Mouse (Mus musculus): ENCODE data around the gene Ier2. TPM values are rescaled to one million over a fixed set of nuclear protein-coding genes. Genes with fewer than 3 reads are reported as not detected.
"Not testable (repeated sequence)": the region's sequence is repeated elsewhere in the genome, so short reads cannot be mapped to it uniquely, and the experiment has no call there.

The Ier2 gene
- polyA plus RNA-seq, 1 experiment from 2014 or later = 16.9 TPM

DNA sequence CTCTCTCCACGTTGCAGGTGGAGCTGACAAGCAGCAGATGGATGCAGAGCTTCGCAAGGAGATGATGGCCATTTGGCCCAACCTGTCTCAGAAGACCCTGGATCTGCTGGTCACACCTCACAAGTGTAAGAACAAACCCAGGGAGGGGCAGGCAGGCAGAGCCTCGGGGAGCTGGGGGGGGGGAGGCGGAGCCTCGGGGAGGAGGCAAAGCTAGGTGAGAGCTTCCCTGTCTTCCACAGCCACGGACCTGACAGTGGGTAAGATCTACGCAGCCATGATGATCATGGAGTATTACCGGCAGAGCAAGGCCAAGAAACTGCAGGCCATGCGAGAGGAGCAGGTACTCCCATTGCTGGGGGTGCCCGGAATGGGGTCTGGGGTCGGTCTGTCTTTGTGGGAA, 33.1 kb downstream of the Ier2 start:
- WGBS = 85% methylated on average over 11 of the region's 11 CpGs
- peaks cover 3% of the 10 kb centered on the region; the same call in 1 of the 2 replicates for H3K4me1 ChIP-seq
- no peak overlapping the region for H3K27ac ChIP-seq
- no peak overlapping the region for H3K4me2 ChIP-seq
- H3K27me3 ChIP-seq (replicated peaks) = no peaks in the 10 kb centered on the region
- H3K9me3 ChIP-seq = no peaks in the 10 kb centered on the region
- H3K9ac ChIP-seq = no peak overlapping the region
- H3K4me3 ChIP-seq = no peak overlapping the region
- H3K36me3 ChIP-seq (replicated peaks) = peaks cover 6% of the 10 kb centered on the region; the same call in 1 of the 2 replicates
- no peak for ATAC-seq (replicated peaks)

DNA sequence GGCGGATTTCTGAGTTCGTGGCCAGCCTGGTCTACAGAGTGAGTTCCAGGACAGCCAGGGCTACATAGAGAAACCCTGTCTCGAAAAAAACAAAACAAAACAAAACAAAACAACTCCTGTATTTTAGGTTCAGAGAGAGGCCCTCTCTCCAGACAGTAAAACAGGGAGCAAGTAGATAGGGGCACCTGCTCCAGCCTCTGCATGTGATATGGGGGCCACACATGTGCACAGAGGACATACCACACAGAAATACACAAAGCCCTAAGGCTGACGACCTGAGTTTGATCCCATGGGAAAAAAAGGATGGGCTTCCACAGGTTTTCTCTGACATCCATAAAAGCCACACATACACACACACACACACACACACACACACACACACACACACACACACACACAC, 39.2 kb downstream of the Ier2 start:
- not testable (repeated sequence) for ATAC-seq (replicated peaks); H3K4me1 ChIP-seq; H3K27ac ChIP-seq; H3K9ac ChIP-seq; H3K4me3 ChIP-seq; H3K9me3 ChIP-seq; H3K4me2 ChIP-seq; H3K36me3 ChIP-seq (replicated peaks); H3K27me3 ChIP-seq (replicated peaks)
- 68% methylated on average over 4 of the region's 4 CpGs for WGBS

DNA sequence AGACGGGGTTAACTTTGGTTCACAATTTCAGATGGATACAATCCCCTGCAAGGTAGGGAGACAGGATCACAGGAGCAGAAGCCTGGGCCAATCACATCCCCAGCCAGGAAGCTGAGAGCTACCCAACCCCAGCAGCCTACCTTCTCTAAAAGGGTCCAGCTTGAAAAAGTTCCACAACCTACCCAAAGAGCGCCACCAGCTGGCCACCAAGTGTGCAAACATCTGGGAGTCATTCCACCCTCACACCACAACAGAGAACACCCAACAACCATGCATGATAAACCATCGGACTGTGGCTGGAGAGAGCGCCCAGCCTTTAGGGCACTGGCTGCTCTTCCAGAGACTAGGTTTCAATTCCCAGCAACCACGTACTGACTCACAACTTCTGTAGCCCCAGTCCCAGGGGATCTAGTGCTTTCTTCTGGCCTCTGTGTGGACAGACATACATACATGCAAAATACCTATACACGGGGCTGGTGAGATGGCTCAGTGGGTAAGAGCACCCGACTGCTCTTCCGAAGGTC, 41.5 kb downstream of the Ier2 start:
- Histone ChIP-seq H3K4me3 (no peak overlapping the region), H3K4me2 (no peak overlapping the region), H3K4me1 (peaks cover 2% of the 10 kb centered on the region; the same call in 1 of the 2 replicates), H3K36me3 (replicated peaks) (0 out of 2 replicates have a peak, but pooled peaks cover 3% of the 10 kb centered on the region), H3K27me3 (replicated peaks) (0 out of 2 replicates have a peak, but pooled peaks cover 5% of the 10 kb centered on the region), H3K27ac (no peak overlapping the region), H3K9ac (no peak overlapping the region), H3K9me3 (no peaks in the 10 kb centered on the region)
- no peak for ATAC-seq (replicated peaks)
- 77% methylated on average over 8 of the region's 8 CpGs for WGBS

DNA sequence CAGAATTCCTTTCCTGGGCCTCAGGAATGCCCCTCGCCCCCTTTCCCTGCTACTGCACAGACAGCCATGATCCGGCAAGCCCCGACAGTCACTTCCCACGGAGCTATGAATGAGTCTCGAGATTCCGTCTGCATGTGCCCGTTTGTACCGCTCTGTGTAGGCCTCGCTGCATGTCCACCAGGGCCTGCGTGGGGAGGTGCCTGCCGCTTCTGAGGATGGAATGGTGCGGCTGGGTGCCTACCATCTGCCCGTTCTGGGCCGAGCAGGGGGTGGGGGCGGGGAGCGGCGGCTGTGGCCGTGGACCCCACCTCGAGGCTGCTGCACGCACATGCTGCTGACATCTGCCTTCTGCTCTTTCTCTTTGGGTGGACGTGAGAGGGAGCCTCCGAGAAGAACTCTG, 45.6 kb downstream of the Ier2 start:
- H3K4me3 ChIP-seq = no peak overlapping the region
- no peaks in the 10 kb centered on the region for H3K9me3 ChIP-seq
- H3K4me2 ChIP-seq = no peak overlapping the region
- H3K36me3 ChIP-seq (replicated peaks) = 0 out of 2 replicates have a peak, but pooled peaks cover 6% of the 10 kb centered on the region
- H3K27ac ChIP-seq = no peak overlapping the region
- WGBS = 36% methylated on average over 22 of the region's 22 CpGs
- H3K27me3 ChIP-seq (replicated peaks) = 0 out of 2 replicates have a peak, but pooled peaks cover 5% of the 10 kb centered on the region
- no peak overlapping the region for H3K9ac ChIP-seq
- peaks cover 3% of the 10 kb centered on the region; the same call in 1 of the 2 replicates for H3K4me1 ChIP-seq
- peak; percentile 51; the same call in 1 of the 2 replicates for ATAC-seq (replicated peaks)

DNA sequence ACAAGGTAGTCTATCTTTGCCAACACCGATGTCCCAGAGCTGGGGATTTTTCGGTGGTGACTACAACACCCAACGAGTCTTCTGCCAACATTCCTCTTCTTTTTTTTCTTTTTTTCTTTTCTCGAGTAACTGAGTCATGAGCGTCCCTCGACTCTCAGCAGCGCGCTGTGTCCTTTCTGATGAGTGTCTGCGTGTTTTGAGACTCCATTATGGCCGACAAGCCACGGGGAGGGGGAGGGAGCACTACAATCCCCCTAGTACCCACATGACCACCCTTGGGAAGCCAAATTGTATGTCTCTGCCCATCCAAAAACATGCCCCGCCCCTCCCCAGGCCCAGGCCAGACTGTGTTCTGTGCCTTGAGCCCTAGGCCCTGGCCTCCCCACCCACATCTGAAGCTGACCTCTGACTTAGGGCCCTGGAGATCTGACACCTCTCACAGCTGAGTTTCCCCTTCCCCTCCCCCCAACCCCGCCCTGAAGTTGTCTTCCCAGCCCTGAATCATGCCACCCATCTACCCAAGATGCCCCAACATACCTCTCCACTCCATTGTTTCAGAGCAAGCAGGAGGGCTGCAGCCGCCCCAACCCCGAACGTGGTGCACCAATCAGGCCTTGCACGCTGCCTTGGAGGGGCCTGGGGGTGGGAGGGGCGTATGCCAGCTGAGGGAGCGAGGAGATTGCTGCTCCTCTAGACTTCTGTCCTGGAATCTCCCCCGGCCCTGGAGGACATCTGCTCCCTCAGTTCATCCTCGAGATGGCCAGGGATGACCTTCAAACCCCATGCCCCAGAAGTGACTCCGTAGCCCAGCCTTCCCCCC, 46.8 kb downstream of the Ier2 start:
- Histone ChIP-seq H3K4me1 (peaks cover 3% of the 10 kb centered on the region; the same call in 1 of the 2 replicates), H3K27ac (no peak overlapping the region), H3K9ac (no peak overlapping the region), H3K36me3 (replicated peaks) (0 out of 2 replicates have a peak, but pooled peaks cover 8% of the 10 kb centered on the region), H3K27me3 (replicated peaks) (0 out of 2 replicates have a peak, but pooled peaks cover 5% of the 10 kb centered on the region), H3K9me3 (no peaks in the 10 kb centered on the region), H3K4me2 (no peak overlapping the region), H3K4me3 (no peak overlapping the region)
- 30% methylated on average over 22 of the region's 22 CpGs for WGBS
- ATAC-seq (replicated peaks) = no peak

DNA sequence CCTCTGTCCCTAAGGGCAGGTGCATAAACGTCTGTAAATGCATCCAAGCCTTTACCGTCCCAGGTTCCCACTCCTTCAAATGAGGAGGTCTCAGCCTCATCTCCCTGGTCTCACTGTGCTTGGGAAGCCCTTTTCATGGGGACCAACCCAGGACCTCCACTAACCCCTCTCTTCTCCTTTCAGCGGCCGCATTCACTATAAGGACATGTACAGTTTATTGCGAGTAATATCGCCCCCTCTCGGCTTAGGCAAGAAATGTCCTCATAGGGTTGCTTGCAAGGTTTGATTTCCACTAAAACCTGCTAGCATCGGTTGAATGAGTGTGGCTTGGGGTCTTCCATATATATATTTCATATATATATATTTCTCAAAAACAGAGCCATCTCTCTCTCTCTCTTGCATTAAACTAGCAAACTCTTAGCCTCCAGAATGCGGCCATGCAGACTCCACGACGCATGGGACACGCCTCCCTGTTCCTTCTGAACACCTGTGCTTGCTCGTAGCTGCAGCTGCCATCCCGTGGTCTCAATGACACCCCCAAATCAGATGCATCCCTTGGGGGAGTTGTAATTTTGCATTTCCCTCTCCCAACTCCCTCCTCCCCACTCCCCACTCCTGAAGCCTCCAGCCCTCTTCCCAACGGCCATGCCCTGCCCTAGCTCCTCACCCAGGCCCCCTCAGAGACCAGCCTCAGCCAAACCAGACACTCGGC, 48.0 kb downstream of the Ier2 start:
- Histone ChIP-seq H3K27ac (no peak overlapping the region), H3K4me2 (no peak overlapping the region), H3K4me1 (peaks cover 3% of the 10 kb centered on the region; the same call in 1 of the 2 replicates), H3K36me3 (replicated peaks) (0 out of 2 replicates have a peak, but pooled peaks cover 8% of the 10 kb centered on the region), H3K9me3 (no peaks in the 10 kb centered on the region), H3K4me3 (no peak overlapping the region), H3K27me3 (replicated peaks) (0 out of 2 replicates have a peak, but pooled peaks cover 5% of the 10 kb centered on the region), H3K9ac (no peak overlapping the region)
- 32% methylated on average over 16 of the region's 16 CpGs for WGBS
- no peak for ATAC-seq (replicated peaks)

Other genes starting within 250 kb of the Ier2 start
- 63.3 and 66.7 TPM in 2 replicates for gene Trmt1, start 23.5 kb upstream of the Ier2 start, polyA plus RNA-seq (2015; fragmentation: Nextera tagmentation; extraction: Ambion mirVana)
- 16.3 and 17.2 TPM in 2 replicates for gene Nacc1, start 25.0 kb upstream of the Ier2 start, polyA plus RNA-seq (2015; fragmentation: Nextera tagmentation; extraction: Ambion mirVana)
- gene Lyl1, start 38.6 kb upstream of the Ier2 start, polyA plus RNA-seq (2015; fragmentation: Nextera tagmentation; extraction: Ambion mirVana) = 3.4 and 4.2 TPM in 2 replicates
- gene G430095P16Rik, start 60.2 kb upstream of the Ier2 start, polyA plus RNA-seq (2015; fragmentation: Nextera tagmentation; extraction: Ambion mirVana) = 0.97 and 1.8 TPM in 2 replicates
- 48.6 and 54.0 TPM in 2 replicates for gene Nfix, start 137.5 kb upstream of the Ier2 start, polyA plus RNA-seq (2015; fragmentation: Nextera tagmentation; extraction: Ambion mirVana)
- gene Dand5, start 160.0 kb upstream of the Ier2 start, polyA plus RNA-seq (2015; fragmentation: Nextera tagmentation; extraction: Ambion mirVana) = 12.3 and 13.4 TPM in 2 replicates
- 35.5 and 36.1 TPM in 2 replicates for gene Gadd45gip1, start 168.7 kb upstream of the Ier2 start, polyA plus RNA-seq (2015; fragmentation: Nextera tagmentation; extraction: Ambion mirVana)
- 88.2 and 91.7 TPM in 2 replicates for gene Rad23a, start 177.8 kb upstream of the Ier2 start, polyA plus RNA-seq (2015; fragmentation: Nextera tagmentation; extraction: Ambion mirVana)
- gene Calr, start 184.1 kb upstream of the Ier2 start, polyA plus RNA-seq (2015; fragmentation: Nextera tagmentation; extraction: Ambion mirVana) = 669 and 673 TPM in 2 replicates
- 126 and 127 TPM in 2 replicates for gene Farsa, start 194.1 kb upstream of the Ier2 start, polyA plus RNA-seq (2015; fragmentation: Nextera tagmentation; extraction: Ambion mirVana)
- gene Syce2, start 209.3 kb upstream of the Ier2 start, polyA plus RNA-seq (2015; fragmentation: Nextera tagmentation; extraction: Ambion mirVana) = 18.4 and 22.0 TPM in 2 replicates
- 36.1 and 37.1 TPM in 2 replicates for gene Gcdh, start 231.1 kb upstream of the Ier2 start, polyA plus RNA-seq (2015; fragmentation: Nextera tagmentation; extraction: Ambion mirVana)
- gene Klf1, start 239.1 kb upstream of the Ier2 start, polyA plus RNA-seq (2015; fragmentation: Nextera tagmentation; extraction: Ambion mirVana) = 0.65 and 0.79 TPM in 2 replicates
- 7.1 and 7.6 TPM in 2 replicates for gene Dnase2a, start 245.7 kb upstream of the Ier2 start, polyA plus RNA-seq (2015; fragmentation: Nextera tagmentation; extraction: Ambion mirVana)